Mouse (Mus musculus) heart, embryonic 15.5 days (tissue): ENCODE measurements around the gene Wdpcp. TPM values are rescaled to one million over a fixed set of nuclear protein-coding genes. Genes with fewer than 3 reads are reported as not detected.

Source experiments
- ATAC-seq: fragments of 200-750 bp; cut with Nextera tagmentation; replicated peaks from 2 replicates; pipeline ENCODE4 v1.8.0; 2017; ENCODE audit warnings: low read depth, moderate TSS enrichment; ENCODE audit not compliant: insufficient number of reproducible peaks, insufficient read depth, low FRiP score
- H3K27ac ChIP-seq: fragments of 300-500 bp; sonication (generic); 2 replicates; pipeline ENCODE4 v1.5.1; 2015; ENCODE audit warnings: mild to moderate bottlenecking, inconsistent platforms
- H3K27me3 ChIP-seq: fragments of 300-500 bp; sonication (generic); 2 replicates; pipeline ENCODE4 v1.6.1; 2015; ENCODE audit warnings: inconsistent platforms
- H3K36me3 ChIP-seq: fragments of 300-500 bp; sonication (generic); 2 replicates; pipeline ENCODE4 v1.6.1; 2015; ENCODE audit warnings: mild to moderate bottlenecking, inconsistent platforms
- H3K4me1 ChIP-seq: fragments of 300-500 bp; sonication (generic); replicated peaks from 2 replicates; pipeline ENCODE4 v1.6.1; 2015; ENCODE audit warnings: inconsistent platforms
- H3K4me2 ChIP-seq: fragments of 300-500 bp; sonication (generic); 2 replicates; pipeline ENCODE4 v1.6.1; 2015; ENCODE audit warnings: inconsistent platforms, mild to moderate bottlenecking, moderate library complexity
- H3K4me3 ChIP-seq: fragments of 300-500 bp; sonication (generic); 2 replicates; pipeline ENCODE4 v1.5.1; 2015; ENCODE audit warnings: mild to moderate bottlenecking, inconsistent platforms
- H3K9ac ChIP-seq: fragments of 300-500 bp; sonication (generic); 2 replicates; pipeline ENCODE4 v1.6.1; 2015; ENCODE audit warnings: mild to moderate bottlenecking, inconsistent platforms
- H3K9me3 ChIP-seq: fragments of 300-500 bp; sonication (generic); replicated peaks from 2 replicates; pipeline ENCODE4 v1.6.1; 2016; ENCODE audit warnings: inconsistent platforms
- WGBS: fragments of 180-500 bp; shearing (Covaris S2); methylation state at CpG from one replicate; pipeline ENCODE4 v1.1.7; 2015; ENCODE audit warnings: mixed read lengths; 5-methylcytosine and 5-hydroxymethylcytosine counted together
- polyA plus RNA-seq: library from polyadenylated mRNA; unstranded; fragments of >200 nt; fragmentation: Nextera tagmentation; extraction: Ambion mirVana; gene quantifications from 2 replicates; pipeline ENCODE4 v1.2.1, GENCODE M21; 2015

The Wdpcp gene
- polyA plus RNA-seq, 1 experiment from 2014 or later = 6.7 TPM

DNA sequence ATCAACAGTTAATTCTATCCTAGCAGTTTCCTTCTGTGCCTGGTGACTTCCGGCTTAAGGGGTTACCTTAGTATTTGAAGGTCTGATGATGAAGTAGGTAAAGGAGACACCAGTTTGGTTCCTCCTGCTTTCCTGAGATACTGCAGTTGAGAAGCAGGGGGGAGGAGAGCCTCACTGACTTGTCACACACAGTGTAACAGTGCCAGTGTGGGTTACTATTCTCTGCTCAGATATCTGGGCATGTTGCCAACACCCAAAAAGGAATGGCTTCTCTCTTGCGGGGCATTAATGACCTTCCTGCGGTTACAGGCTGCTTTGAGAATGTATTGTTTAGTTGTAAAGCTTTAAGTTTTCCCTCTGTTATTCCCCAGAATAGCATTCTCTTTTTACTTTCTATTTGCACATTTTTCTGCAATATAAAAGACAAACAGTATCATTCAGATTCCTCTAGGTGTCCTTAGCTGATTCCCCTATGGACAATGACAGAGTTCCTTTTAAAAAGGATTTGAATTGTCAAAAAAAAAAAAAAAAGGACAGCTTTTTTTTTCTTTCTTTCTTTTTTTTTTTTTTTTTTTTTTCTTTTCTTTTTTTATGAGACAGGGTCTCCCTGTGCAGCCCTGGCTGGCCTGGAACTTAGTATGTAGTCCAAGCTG lies 2.5 kb upstream of the Wdpcp start:
- peak overlapping the region; percentile 70 for H3K4me2 ChIP-seq
- WGBS = 12% methylated on average over 3 of the region's 3 CpGs

GRCm38 (mm10) chr11:21570109-21570474 lies 1.9 kb upstream of the Wdpcp start:
- Histone ChIP-seq H3K27ac (peak overlapping the region; percentile 91), H3K4me3 (peak overlapping the region; percentile 42), H3K27me3 (no peaks in the 10 kb centered on the region), H3K36me3 (peaks cover 18% of the 10 kb centered on the region), H3K9me3 (no peaks in the 10 kb centered on the region), H3K4me1 (peaks cover 47% of the 10 kb centered on the region), H3K4me2 (peak overlapping the region; percentile 70), H3K9ac (peak overlapping the region; percentile 42)
- 36% methylated on average over 2 of the region's 2 CpGs for WGBS
- ATAC-seq = no peak

More for the DNA sequence above, 2.5 kb upstream of the Wdpcp start:
- Histone ChIP-seq H3K9ac (peak overlapping the region; percentile 45), H3K4me1 (peaks cover 52% of the 10 kb centered on the region), H3K4me3 (peak overlapping the region; percentile 47), H3K9me3 (no peaks in the 10 kb centered on the region), H3K27ac (peak overlapping the region; percentile 91), H3K36me3 (peaks cover 23% of the 10 kb centered on the region), H3K27me3 (no peaks in the 10 kb centered on the region)
- ATAC-seq = peak; percentile 36; the same call in 1 of the 2 replicates

- 6% methylated on average over 10 of the region's 10 CpGs for WGBS
- Histone ChIP-seq H3K4me2 (peak overlapping the region; percentile 70), H3K27me3 (no peaks in the 10 kb centered on the region), H3K4me1 (peaks cover 42% of the 10 kb centered on the region), H3K9ac (peak overlapping the region; percentile 86), H3K36me3 (peaks cover 10% of the 10 kb centered on the region), H3K27ac (peak overlapping the region; percentile 91), H3K4me3 (peak overlapping the region; percentile 74), H3K9me3 (no peaks in the 10 kb centered on the region)
- no peak for ATAC-seq
Observed at GRCm38 (mm10) chr11:21570973-21571372, 1.1 kb upstream of the Wdpcp start.

GRCm38 (mm10) chr11:21581472-21581871 lies 9.4 kb downstream of the Wdpcp start:
- no peaks in the 10 kb centered on the region for H3K4me1 ChIP-seq
- 62% methylated on average over 7 of the region's 7 CpGs for WGBS
- ATAC-seq = no peak
- H3K4me2 ChIP-seq = no peak overlapping the region
- H3K36me3 ChIP-seq = no peaks in the 10 kb centered on the region
- H3K9me3 ChIP-seq = no peaks in the 10 kb centered on the region
- no peak overlapping the region for H3K27ac ChIP-seq
- no peak overlapping the region for H3K4me3 ChIP-seq
- H3K27me3 ChIP-seq = no peaks in the 10 kb centered on the region
- no peak overlapping the region for H3K9ac ChIP-seq

- 42% methylated on average over 1 of the region's 1 CpGs for WGBS
- no peak overlapping the region for H3K27ac ChIP-seq
Observed at GRCm38 (mm10) chr11:21583286-21583685, 11.3 kb downstream of the Wdpcp start.

DNA sequence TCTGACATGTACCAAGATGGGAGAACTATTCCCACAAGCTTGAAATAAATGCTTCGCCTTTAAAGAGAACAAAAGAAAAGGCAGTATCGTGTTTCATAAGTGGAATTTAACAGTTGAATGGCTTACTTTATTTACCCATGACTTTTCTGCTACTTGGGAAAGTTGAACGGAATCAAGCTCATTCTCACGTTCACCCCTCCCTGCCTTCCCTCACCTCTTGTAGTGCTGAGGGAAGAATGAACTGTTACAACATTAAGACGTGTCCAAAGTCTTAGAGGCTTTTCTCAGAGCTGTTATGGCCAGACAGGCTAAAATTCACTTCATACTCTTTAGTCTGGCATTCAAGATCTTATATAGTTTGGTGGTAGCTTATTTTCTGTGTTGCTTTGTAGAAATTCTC lies 30.5 kb downstream of the Wdpcp start:
- Histone ChIP-seq H3K36me3 (no peaks in the 10 kb centered on the region), H3K4me3 (no peak overlapping the region)
- no peak for ATAC-seq

More at GRCm38 (mm10) chr11:21583286-21583685, 11.3 kb downstream of the Wdpcp start:
- H3K4me3 ChIP-seq = no peak overlapping the region
- no peak overlapping the region for H3K4me2 ChIP-seq
- H3K36me3 ChIP-seq = no peaks in the 10 kb centered on the region
- no peak for ATAC-seq
- H3K27me3 ChIP-seq = no peaks in the 10 kb centered on the region
- no peaks in the 10 kb centered on the region for H3K4me1 ChIP-seq
- no peaks in the 10 kb centered on the region for H3K9me3 ChIP-seq
- no peak overlapping the region for H3K9ac ChIP-seq

GRCm38 (mm10) chr11:21615915-21616314 lies 43.9 kb downstream of the Wdpcp start:
- no peak overlapping the region for H3K27ac ChIP-seq
- no peaks in the 10 kb centered on the region for H3K36me3 ChIP-seq
- H3K4me2 ChIP-seq = no peak overlapping the region
- no peak overlapping the region for H3K4me3 ChIP-seq
- no peak for ATAC-seq
- H3K4me1 ChIP-seq = no peaks in the 10 kb centered on the region
- H3K27me3 ChIP-seq = no peaks in the 10 kb centered on the region
- H3K9ac ChIP-seq = no peak overlapping the region
- no peaks in the 10 kb centered on the region for H3K9me3 ChIP-seq

More for the DNA sequence above, 30.5 kb downstream of the Wdpcp start:
- no peak overlapping the region for H3K4me2 ChIP-seq
- H3K4me1 ChIP-seq = no peaks in the 10 kb centered on the region
- no peak overlapping the region for H3K9ac ChIP-seq
- no peaks in the 10 kb centered on the region for H3K27me3 ChIP-seq
- H3K27ac ChIP-seq = no peak overlapping the region
- H3K9me3 ChIP-seq = no peaks in the 10 kb centered on the region
- WGBS = 65% methylated on average over 5 of the region's 5 CpGs

GRCm38 (mm10) chr11:21634171-21634907 lies 62.3 kb downstream of the Wdpcp start:
- H3K9ac ChIP-seq = no peak overlapping the region
- no peaks in the 10 kb centered on the region for H3K27me3 ChIP-seq
- H3K36me3 ChIP-seq = no peaks in the 10 kb centered on the region
- no peak for ATAC-seq
- H3K27ac ChIP-seq = no peak overlapping the region
- WGBS = 68% methylated on average over 9 of the region's 9 CpGs
- H3K9me3 ChIP-seq = no peaks in the 10 kb centered on the region
- peaks cover 8% of the 10 kb centered on the region for H3K4me1 ChIP-seq
- no peak overlapping the region for H3K4me3 ChIP-seq
- no peak overlapping the region for H3K4me2 ChIP-seq

DNA sequence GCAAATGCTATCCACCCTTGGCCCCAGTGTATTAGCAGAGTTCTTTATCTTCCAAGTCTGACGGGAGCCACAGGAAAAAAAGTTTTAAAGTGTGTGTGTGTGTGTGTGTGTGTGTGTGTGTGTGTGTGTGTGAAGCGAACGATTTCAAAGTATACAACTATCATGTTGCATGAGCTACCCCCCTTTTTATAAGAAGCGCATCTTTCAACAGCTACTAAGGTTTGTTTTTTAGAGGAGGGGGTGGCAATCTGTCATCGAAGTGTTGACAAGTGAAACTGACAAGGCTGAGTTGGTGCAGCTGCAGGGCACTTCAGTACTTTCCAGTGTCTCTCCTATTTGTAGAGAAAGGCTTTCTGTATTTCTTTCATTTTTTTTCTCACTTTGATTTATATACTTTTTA lies 66.3 kb downstream of the Wdpcp start:
- Histone ChIP-seq H3K36me3 (no peaks in the 10 kb centered on the region), H3K9ac (no peak overlapping the region), H3K4me1 (peaks cover 16% of the 10 kb centered on the region), H3K4me2 (peak overlapping the region; percentile 30), H3K27ac (peak overlapping the region; percentile 11; the same call in 1 of the 2 replicates), H3K9me3 (no peaks in the 10 kb centered on the region), H3K4me3 (no peak overlapping the region), H3K27me3 (no peaks in the 10 kb centered on the region)
- WGBS = 10% methylated on average over 5 of the region's 5 CpGs
- peak; percentile 58 for ATAC-seq

DNA sequence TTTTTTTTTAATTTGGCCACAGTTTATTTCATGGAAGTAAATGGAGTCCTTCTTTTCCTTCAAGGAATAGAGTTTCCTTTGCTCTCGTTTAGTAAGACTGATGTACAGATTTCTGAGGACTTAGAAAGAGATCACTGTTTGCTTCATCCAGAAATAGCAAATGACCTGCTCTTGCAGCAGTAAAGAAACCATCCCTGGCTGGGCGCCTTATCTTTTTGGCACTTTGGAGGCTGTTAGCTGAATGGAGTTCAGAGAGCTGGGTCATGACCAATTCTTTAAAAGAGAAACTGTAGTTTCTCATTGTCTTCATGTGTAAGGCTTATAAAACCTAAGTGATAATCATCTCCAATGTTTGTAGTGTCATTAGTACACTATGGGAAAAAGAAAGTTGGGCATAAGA lies 67.5 kb downstream of the Wdpcp start:
- H3K36me3 ChIP-seq = no peaks in the 10 kb centered on the region
- no peak overlapping the region for H3K4me3 ChIP-seq
- peaks cover 20% of the 10 kb centered on the region for H3K4me1 ChIP-seq
- H3K4me2 ChIP-seq = peak overlapping the region; percentile 11; the same call in 1 of the 2 replicates
- peak overlapping the region; percentile 21 for H3K27ac ChIP-seq
- H3K9ac ChIP-seq = no peak overlapping the region
- WGBS = 7% methylated on average over 2 of the region's 2 CpGs
- no peaks in the 10 kb centered on the region for H3K27me3 ChIP-seq
- ATAC-seq = no peak
- no peaks in the 10 kb centered on the region for H3K9me3 ChIP-seq

- no peak for ATAC-seq
- H3K9ac ChIP-seq = no peak overlapping the region
- H3K27me3 ChIP-seq = no peaks in the 10 kb centered on the region
- 40% methylated on average over 4 of the region's 4 CpGs for WGBS
- H3K9me3 ChIP-seq = no peaks in the 10 kb centered on the region
- H3K36me3 ChIP-seq = no peaks in the 10 kb centered on the region
- no peak overlapping the region for H3K4me2 ChIP-seq
- H3K4me1 ChIP-seq = peaks cover 12% of the 10 kb centered on the region
- H3K27ac ChIP-seq = 0 out of 2 replicates have a peak overlapping the region, but pooled peaks have one; percentile 39
- H3K4me3 ChIP-seq = no peak overlapping the region
Observed at GRCm38 (mm10) chr11:21644231-21644630, 72.2 kb downstream of the Wdpcp start.
